Mouse (Mus musculus): Measurements from ENCODE around the gene Rhox4e. TPM values are rescaled to one million over a fixed set of nuclear protein-coding genes. Genes with fewer than 3 reads are reported as not detected.
"Not testable (repeated sequence)": the region's sequence is repeated elsewhere in the genome, so short reads cannot be mapped to it uniquely, and the experiment has no call there.

Gene Rhox4e
- polyA plus RNA-seq (2016; fragmentation: Nextera tagmentation; extraction: Ambion mirVana), result not detected in 2 replicates

DNA sequence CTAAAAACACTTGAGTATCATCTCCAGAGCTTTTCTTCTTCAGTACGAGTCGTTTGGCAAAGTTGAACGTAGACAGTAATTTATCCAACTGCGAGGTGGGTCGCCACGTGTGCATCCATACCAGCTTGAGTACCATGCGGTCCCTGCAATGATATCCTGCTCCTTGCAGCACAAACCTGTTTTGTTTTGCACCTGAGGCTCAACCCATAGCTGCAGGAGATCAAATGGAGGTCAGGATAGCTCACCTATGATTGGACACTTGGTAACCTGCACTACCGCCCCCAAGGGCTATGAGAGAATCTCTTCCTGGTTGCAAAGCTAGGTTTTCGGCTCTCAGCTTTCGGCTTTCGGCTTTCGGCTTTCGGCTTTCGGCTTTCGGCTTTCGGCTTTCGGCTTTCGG is at the start of gene Rhox4e:
TSS of gene Rhox4e (plus strand) at position 301 of the 400 bp plus-strand sequence.
- 94% methylated on average over 10 of the region's 18 CpGs for WGBS
- H3K36me3 ChIP-seq; H3K27ac ChIP-seq (ENCODE audit: poor library complexity, severe bottlenecking); H3K27me3 ChIP-seq (replicated peaks); ATAC-seq (ENCODE audit: insufficient number of reproducible peaks, low FRiP score); H3K9ac ChIP-seq; H3K9me3 ChIP-seq (replicated peaks); H3K4me1 ChIP-seq (replicated peaks); H3K4me3 ChIP-seq; H3K4me2 ChIP-seq: not testable (repeated sequence)

DNA sequence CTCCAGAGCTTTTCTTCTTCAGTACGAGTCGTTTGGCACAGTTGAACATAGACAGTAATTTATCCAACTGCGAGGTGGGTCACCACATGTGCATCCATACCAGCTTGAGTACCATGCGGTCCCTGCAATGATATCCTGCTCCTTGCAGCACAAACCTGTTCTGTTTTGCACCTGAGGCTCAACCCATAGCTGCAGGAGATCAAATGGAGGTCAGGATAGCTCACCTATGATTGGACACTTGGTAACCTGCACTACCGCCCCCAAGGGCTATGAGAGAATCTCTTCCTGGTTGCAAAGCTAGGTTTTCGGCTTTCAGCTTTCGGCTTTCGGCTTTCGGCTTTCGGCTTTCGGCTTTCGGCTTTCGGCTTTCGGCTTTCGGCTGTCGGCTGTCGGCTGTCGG is 43.2 kb upstream of the Rhox4e start, which contains the start of gene Rhox4d:
TSS of gene Rhox4d (plus strand) at position 301 of the 400 bp plus-strand sequence.
- H3K4me2 ChIP-seq; ATAC-seq (ENCODE audit: insufficient number of reproducible peaks, low FRiP score); H3K9ac ChIP-seq; H3K9me3 ChIP-seq (replicated peaks); H3K27ac ChIP-seq (ENCODE audit: poor library complexity, severe bottlenecking); H3K4me3 ChIP-seq; H3K27me3 ChIP-seq (replicated peaks); H3K4me1 ChIP-seq (replicated peaks); H3K36me3 ChIP-seq: not testable (repeated sequence)
- 87% methylated on average over 15 of the region's 18 CpGs for WGBS

GRCm38 (mm10) chrX:37530152-37530551 is 27.1 kb upstream of the Rhox4e start, which contains the start of gene Rhox2e:
Gene Rhox2e (plus strand): TSS chrX:37530452.
- 81% methylated on average over 3 of the region's 8 CpGs for WGBS
- not testable (repeated sequence) for ATAC-seq (ENCODE audit: insufficient number of reproducible peaks, low FRiP score)

DNA sequence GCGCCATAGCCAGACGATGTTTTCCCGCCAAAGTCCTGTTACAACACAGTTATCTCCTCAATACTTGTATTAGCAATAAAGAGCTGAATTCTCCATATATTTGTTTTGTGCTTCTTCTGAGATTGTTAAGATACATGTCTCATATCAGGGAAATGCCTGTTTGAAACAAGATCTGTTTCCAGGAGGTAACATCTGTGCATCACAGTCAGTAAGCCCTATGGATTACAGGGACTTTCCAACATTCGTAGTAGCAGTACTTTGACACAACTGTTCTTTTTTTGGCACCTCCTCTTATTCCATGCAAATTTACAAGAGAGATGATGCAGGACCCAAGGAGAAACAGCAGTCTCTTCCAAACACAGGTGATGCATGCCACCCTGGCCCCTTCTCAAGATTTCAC is 15.5 kb upstream of the Rhox4e start, which contains the start of gene Rhox3e:
TSS of gene Rhox3e (plus strand) at position 301 of the 400 bp plus-strand sequence.
- H3K9me3 ChIP-seq (replicated peaks); H3K9ac ChIP-seq; ATAC-seq (ENCODE audit: insufficient number of reproducible peaks, low FRiP score); H3K4me3 ChIP-seq; H3K4me1 ChIP-seq (replicated peaks); H3K36me3 ChIP-seq; H3K27me3 ChIP-seq (replicated peaks); H3K27ac ChIP-seq (ENCODE audit: poor library complexity, severe bottlenecking); H3K4me2 ChIP-seq: not testable (repeated sequence)
- 56% methylated on average over 1 of the region's 4 CpGs for WGBS

More at GRCm38 (mm10) chrX:37530152-37530551, 27.1 kb upstream of the Rhox4e start, which contains the start of gene Rhox2e:
- not testable (repeated sequence) for H3K4me1 ChIP-seq (replicated peaks); H3K9ac ChIP-seq; H3K9me3 ChIP-seq (replicated peaks); H3K4me3 ChIP-seq; H3K27me3 ChIP-seq (replicated peaks); H3K4me2 ChIP-seq; H3K27ac ChIP-seq (ENCODE audit: poor library complexity, severe bottlenecking); H3K36me3 ChIP-seq

DNA sequence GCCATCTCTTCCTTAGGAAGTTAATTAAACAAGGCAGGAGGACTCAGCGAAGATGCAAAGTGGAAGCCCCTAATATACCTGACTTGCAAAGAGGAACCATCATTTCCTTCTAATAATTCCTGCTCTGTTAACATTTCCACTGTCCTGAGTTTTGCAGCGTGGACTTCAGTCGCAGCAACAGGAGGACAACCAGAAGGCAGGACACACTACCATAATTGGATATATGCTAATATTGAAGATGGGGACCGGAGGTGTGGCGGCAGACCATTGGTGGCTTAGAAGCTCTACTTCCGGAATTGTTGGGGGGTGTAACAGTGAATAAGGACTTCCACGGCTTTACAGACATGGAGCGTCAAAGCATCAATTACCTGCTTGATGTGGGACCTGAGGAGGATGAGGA is 13.9 kb downstream of the Rhox4e start, which contains the start of gene Rhox2f:
TSS of gene Rhox2f (plus strand) at position 301 of the 400 bp plus-strand sequence.
- not testable (repeated sequence) for H3K9me3 ChIP-seq (replicated peaks); H3K9ac ChIP-seq; H3K27ac ChIP-seq (ENCODE audit: poor library complexity, severe bottlenecking); H3K36me3 ChIP-seq; ATAC-seq (ENCODE audit: insufficient number of reproducible peaks, low FRiP score); H3K4me3 ChIP-seq; H3K4me2 ChIP-seq; H3K4me1 ChIP-seq (replicated peaks); H3K27me3 ChIP-seq (replicated peaks)
- 91% methylated on average over 8 of the region's 8 CpGs for WGBS

DNA sequence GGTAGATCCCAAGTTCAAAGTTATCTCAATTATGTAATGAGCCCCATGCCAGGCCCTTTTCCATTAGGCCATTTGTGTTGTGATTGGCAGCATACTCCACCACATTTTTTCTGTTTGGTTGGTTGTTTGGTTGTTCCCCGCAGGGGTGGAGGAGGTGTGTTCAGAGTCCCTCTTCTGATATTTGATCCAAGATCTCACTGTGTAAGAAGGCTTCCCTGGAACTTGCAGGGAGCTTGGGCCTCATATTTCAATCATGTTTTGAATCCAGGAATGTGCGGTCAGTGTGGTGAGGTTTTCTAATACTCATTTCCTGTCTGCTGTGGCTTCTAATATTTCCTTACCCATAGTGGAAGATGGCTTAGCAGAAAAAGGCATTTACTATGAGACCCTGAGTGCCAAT is 15.4 kb downstream of the Rhox4e start:
- not testable (repeated sequence) for ATAC-seq (ENCODE audit: insufficient number of reproducible peaks, low FRiP score); H3K4me1 ChIP-seq (replicated peaks); H3K9me3 ChIP-seq (replicated peaks); H3K27ac ChIP-seq (ENCODE audit: poor library complexity, severe bottlenecking); H3K4me2 ChIP-seq; H3K9ac ChIP-seq; H3K27me3 ChIP-seq (replicated peaks); H3K36me3 ChIP-seq; H3K4me3 ChIP-seq
- WGBS, result 53% methylated on average over 2 of the region's 2 CpGs

- H3K27me3 ChIP-seq (replicated peaks); H3K4me3 ChIP-seq; H3K9me3 ChIP-seq (replicated peaks); H3K36me3 ChIP-seq; ATAC-seq (ENCODE audit: insufficient number of reproducible peaks, low FRiP score); H3K4me1 ChIP-seq (replicated peaks); H3K4me2 ChIP-seq; H3K27ac ChIP-seq (ENCODE audit: poor library complexity, severe bottlenecking); H3K9ac ChIP-seq: not testable (repeated sequence)
These were observed 23.5 kb downstream of the Rhox4e start, which contains the start of gene Rhox3f for GRCm38 (mm10) chrX:37580692-37581091. Gene Rhox3f (plus strand): TSS chrX:37580992.

DNA sequence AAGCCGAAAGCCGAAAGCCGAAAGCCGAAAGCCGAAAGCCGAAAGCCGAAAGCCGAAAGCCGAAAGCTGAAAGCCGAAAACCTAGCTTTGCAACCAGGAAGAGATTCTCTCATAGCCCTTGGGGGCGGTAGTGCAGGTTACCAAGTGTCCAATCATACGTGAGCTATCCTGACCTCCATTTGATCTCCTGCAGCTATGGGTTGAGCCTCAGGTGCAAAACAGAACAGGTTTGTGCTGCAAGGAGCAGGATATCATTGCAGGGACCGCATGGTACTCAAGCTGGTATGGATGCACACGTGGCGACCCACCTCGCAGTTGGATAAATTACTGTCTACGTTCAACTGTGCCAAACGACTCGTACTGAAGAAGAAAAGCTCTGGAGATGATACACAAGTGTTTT is 50.4 kb downstream of the Rhox4e start, which contains the start of gene Rhox4f:
TSS of gene Rhox4f (minus strand) at position 101 of the 400 bp plus-strand sequence.
- not testable (repeated sequence) for H3K27me3 ChIP-seq (replicated peaks); H3K9ac ChIP-seq; ATAC-seq (ENCODE audit: insufficient number of reproducible peaks, low FRiP score); H3K4me3 ChIP-seq; H3K27ac ChIP-seq (ENCODE audit: poor library complexity, severe bottlenecking); H3K4me2 ChIP-seq; H3K9me3 ChIP-seq (replicated peaks); H3K4me1 ChIP-seq (replicated peaks); H3K36me3 ChIP-seq
- WGBS, result 94% methylated on average over 17 of the region's 19 CpGs

Other genes with a start within 250 kb of the Rhox4e start
- gene Rhox3a2, start 177.4 kb upstream of the Rhox4e start, polyA plus RNA-seq (2016; fragmentation: Nextera tagmentation; extraction: Ambion mirVana), result not detected in 2 replicates
- 0.38 TPM in 1 of 2 replicates, not detected in the other for gene Rhox4a2, start 166.6 kb upstream of the Rhox4e start, polyA plus RNA-seq (2016; fragmentation: Nextera tagmentation; extraction: Ambion mirVana)
- gene Rhox2b, start 145.3 kb upstream of the Rhox4e start, polyA plus RNA-seq (2016; fragmentation: Nextera tagmentation; extraction: Ambion mirVana), result not detected in 2 replicates
- not detected in 2 replicates for gene Rhox4b, start 124.9 kb upstream of the Rhox4e start, polyA plus RNA-seq (2016; fragmentation: Nextera tagmentation; extraction: Ambion mirVana)
- gene Rhox2c, start 103.7 kb upstream of the Rhox4e start, polyA plus RNA-seq (2016; fragmentation: Nextera tagmentation; extraction: Ambion mirVana), result not detected in 2 replicates
- not detected in 2 replicates for gene Rhox3c, start 98.8 kb upstream of the Rhox4e start, polyA plus RNA-seq (2016; fragmentation: Nextera tagmentation; extraction: Ambion mirVana)
- not detected in 2 replicates for gene Rhox4c, start 77.1 kb upstream of the Rhox4e start, polyA plus RNA-seq (2016; fragmentation: Nextera tagmentation; extraction: Ambion mirVana)
- not detected in 2 replicates for gene Rhox2d, start 64.0 kb upstream of the Rhox4e start, polyA plus RNA-seq (2016; fragmentation: Nextera tagmentation; extraction: Ambion mirVana)
- gene Rhox4d, start 43.1 kb upstream of the Rhox4e start, polyA plus RNA-seq (2016; fragmentation: Nextera tagmentation; extraction: Ambion mirVana), result not detected in 2 replicates
- gene Rhox2e, start 27.0 kb upstream of the Rhox4e start, polyA plus RNA-seq (2016; fragmentation: Nextera tagmentation; extraction: Ambion mirVana), result not detected in 2 replicates
- not detected in 2 replicates for gene Rhox3e, start 15.4 kb upstream of the Rhox4e start, polyA plus RNA-seq (2016; fragmentation: Nextera tagmentation; extraction: Ambion mirVana)
- gene Rhox2f, start 14.0 kb downstream of the Rhox4e start, polyA plus RNA-seq (2016; fragmentation: Nextera tagmentation; extraction: Ambion mirVana), result not detected in 2 replicates
- not detected in 2 replicates for gene Rhox3f, start 23.6 kb downstream of the Rhox4e start, polyA plus RNA-seq (2016; fragmentation: Nextera tagmentation; extraction: Ambion mirVana)
- gene Rhox4f, start 50.3 kb downstream of the Rhox4e start, polyA plus RNA-seq (2016; fragmentation: Nextera tagmentation; extraction: Ambion mirVana), result not detected in 2 replicates
- not detected in 2 replicates for gene Rhox3g, start 71.2 kb downstream of the Rhox4e start, polyA plus RNA-seq (2016; fragmentation: Nextera tagmentation; extraction: Ambion mirVana)
- gene Rhox2g, start 86.1 kb downstream of the Rhox4e start, polyA plus RNA-seq (2016; fragmentation: Nextera tagmentation; extraction: Ambion mirVana), result not detected in 2 replicates
- not detected in 2 replicates for gene Rhox4g, start 93.9 kb downstream of the Rhox4e start, polyA plus RNA-seq (2016; fragmentation: Nextera tagmentation; extraction: Ambion mirVana)
- gene Rhox3h, start 111.4 kb downstream of the Rhox4e start, polyA plus RNA-seq (2016; fragmentation: Nextera tagmentation; extraction: Ambion mirVana), result not detected in 2 replicates
- gene Rhox2h, start 115.9 kb downstream of the Rhox4e start, polyA plus RNA-seq (2016; fragmentation: Nextera tagmentation; extraction: Ambion mirVana), result not detected in 2 replicates
- gene Rhox5, start 247.4 kb downstream of the Rhox4e start, polyA plus RNA-seq (2016; fragmentation: Nextera tagmentation; extraction: Ambion mirVana), result 11.2 and 12.9 TPM in 2 replicates